Mouse (Mus musculus): ENCODE measurements around the gene Mybpc3. TPM values are rescaled to one million over a fixed set of nuclear protein-coding genes. Genes with fewer than 3 reads are reported as not detected.
A peak's percentile ranks its signal among the peaks of the same experiment; 100 is the strongest.

Mybpc3 gene
- polyA plus RNA-seq (2016; fragmentation: Nextera tagmentation; extraction: Ambion mirVana) = 0.28 and 0.30 TPM in 2 replicates

DNA sequence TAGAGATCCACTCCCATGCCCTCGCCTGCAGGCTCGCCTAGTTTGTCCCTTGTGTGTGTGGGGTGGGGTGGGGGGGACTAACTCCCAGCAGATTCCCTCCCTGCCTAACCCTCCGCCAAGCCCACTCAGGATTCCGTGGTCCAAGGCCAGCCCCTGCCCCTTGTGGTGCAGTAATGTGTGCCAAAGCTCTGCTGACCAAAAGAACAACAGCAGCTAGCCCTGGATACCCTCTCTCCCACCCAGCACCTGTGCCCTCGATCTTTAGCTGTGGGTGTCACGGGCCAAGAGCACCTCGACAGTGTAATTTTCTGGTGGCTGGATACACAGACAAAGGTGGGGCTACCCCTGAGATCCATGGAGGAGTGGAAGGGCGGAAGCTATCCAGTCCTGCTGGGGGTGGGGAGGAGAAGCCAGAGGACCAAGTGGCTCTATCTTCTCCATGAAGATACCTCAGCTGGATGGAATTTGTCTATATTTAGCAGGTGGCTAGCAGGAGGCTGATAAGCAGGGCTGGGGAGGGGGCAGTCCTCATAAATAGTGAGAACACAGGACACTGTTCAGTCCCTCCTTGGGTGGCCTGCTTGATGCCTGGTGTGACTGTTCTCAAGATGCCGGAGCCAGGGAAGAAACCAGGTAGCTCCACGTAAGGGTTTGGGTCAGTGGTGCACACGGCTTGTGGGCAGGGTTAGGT, at the start of gene Mybpc3:
Gene Mybpc3, plus strand, starts transcription at position 560 of the 691 bp plus-strand sequence.
- H3K9ac ChIP-seq = no peak within 1 kb of the TSS
- no peak for ATAC-seq (ENCODE audit: low FRiP score)
- peaks cover 7% of the 10 kb centered on the region for H3K4me1 ChIP-seq
- H3K27me3 ChIP-seq = peaks cover 10% of the 10 kb centered on the region
- H3K4me3 ChIP-seq = no peak within 1 kb of the TSS
- no peak within 1 kb of the TSS for H3K4me2 ChIP-seq (replicated peaks)
- H3K36me3 ChIP-seq = no peaks in the 10 kb centered on the region
- 82% methylated on average over 11 of the region's 11 CpGs for WGBS
- no peaks in the 10 kb centered on the region for H3K9me3 ChIP-seq (replicated peaks)
- no peak within 1 kb of the TSS for H3K27ac ChIP-seq

DNA sequence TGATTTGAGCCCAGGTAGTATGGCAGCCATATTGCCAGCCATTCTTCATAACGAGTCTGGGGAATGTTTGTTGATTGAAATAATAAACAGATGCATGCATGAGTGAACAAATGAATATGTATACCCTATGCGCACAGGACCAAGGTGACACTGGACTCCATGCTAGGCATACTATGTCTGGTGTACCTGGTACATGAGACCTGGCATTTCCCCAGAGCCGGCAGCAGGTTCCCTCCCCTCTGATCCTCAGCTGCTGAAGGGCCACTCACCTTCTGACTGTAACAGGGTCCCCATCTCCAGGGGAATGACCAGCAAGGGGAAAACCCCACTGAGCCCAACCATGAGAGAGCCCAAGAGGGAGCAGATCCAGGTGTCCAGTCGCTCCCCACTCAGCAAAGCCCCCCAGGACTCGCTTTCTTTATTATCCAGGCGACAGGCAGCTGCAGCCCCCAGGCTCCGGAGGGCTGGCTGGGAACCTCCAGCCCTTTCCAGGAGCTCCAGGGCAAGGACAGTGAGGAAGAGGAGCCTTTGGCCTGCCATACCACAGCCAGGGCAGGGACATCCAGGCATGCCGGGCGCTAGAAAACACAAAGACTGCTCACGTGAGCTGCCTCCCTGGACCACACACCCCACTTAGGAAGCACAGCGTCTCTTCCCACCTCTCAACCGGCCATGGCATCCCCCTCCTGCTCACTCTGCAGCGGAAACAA, 49.6 kb upstream of the Mybpc3 start:
- no peak for ATAC-seq (ENCODE audit: low FRiP score)
- Histone ChIP-seq H3K27ac (no peak overlapping the region), H3K4me3 (peak overlapping the region; percentile 57), H3K9ac (peak overlapping the region; percentile 29; the same call in 1 of the 2 replicates), H3K36me3 (peaks cover 25% of the 10 kb centered on the region), H3K9me3 (replicated peaks) (no peaks in the 10 kb centered on the region), H3K4me1 (peaks cover 25% of the 10 kb centered on the region), H3K4me2 (replicated peaks) (peak overlapping the region; percentile 69), H3K27me3 (no peaks in the 10 kb centered on the region)
- 58% methylated on average over 13 of the region's 13 CpGs for WGBS

DNA sequence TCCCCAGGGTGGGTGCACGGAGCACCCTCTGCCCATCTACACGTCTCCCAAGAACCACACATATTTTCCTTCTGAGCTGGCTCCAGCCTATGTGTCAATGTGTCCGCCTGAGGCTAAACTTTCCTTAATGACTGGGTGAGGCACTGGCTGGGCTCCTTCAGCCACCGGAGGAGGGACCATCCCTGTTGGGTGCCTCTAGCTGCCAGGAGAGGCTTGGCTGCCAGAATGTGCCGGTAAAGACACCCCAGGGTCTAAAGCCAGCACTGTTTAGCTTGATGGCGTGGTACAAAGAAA, 49.1 kb upstream of the Mybpc3 start:
- H3K4me1 ChIP-seq = peaks cover 25% of the 10 kb centered on the region
- no peaks in the 10 kb centered on the region for H3K9me3 ChIP-seq (replicated peaks)
- peaks cover 20% of the 10 kb centered on the region for H3K36me3 ChIP-seq
- peak overlapping the region; percentile 29; the same call in 1 of the 2 replicates for H3K9ac ChIP-seq
- 56% methylated on average over 6 of the region's 6 CpGs for WGBS
- no peaks in the 10 kb centered on the region for H3K27me3 ChIP-seq
- ATAC-seq (ENCODE audit: low FRiP score) = no peak
- peak overlapping the region; percentile 57 for H3K4me3 ChIP-seq
- H3K4me2 ChIP-seq (replicated peaks) = peak overlapping the region; percentile 69
- H3K27ac ChIP-seq = no peak overlapping the region

GRCm38 (mm10) chr2:91069306-91070000, 48.5 kb upstream of the Mybpc3 start:
- H3K36me3 ChIP-seq = peaks cover 14% of the 10 kb centered on the region
- WGBS = 9% methylated on average over 14 of the region's 14 CpGs
- ATAC-seq (ENCODE audit: low FRiP score) = no peak; the same call in 1 of the 2 replicates

GRCm38 (mm10) chr2:91070076-91070800, 47.7 kb upstream of the Mybpc3 start, which contains the start of gene Slc39a13:
Slc39a13 (minus strand) TSS chr2:91070417.
- peak within 1 kb of the TSS; percentile 69 for H3K4me2 ChIP-seq (replicated peaks)
- H3K9ac ChIP-seq = peak within 1 kb of the TSS; percentile 70
- ATAC-seq (ENCODE audit: low FRiP score) = peak; percentile 97
- H3K27me3 ChIP-seq = no peaks in the 10 kb centered on the region
- no peaks in the 10 kb centered on the region for H3K9me3 ChIP-seq (replicated peaks)
- H3K36me3 ChIP-seq = peaks cover 8% of the 10 kb centered on the region; the same call in 1 of the 2 replicates
- WGBS = under 1% methylated on average over 69 of the region's 69 CpGs
- peaks cover 25% of the 10 kb centered on the region for H3K4me1 ChIP-seq
- H3K27ac ChIP-seq = peak within 1 kb of the TSS; percentile 79
- H3K4me3 ChIP-seq = peak within 1 kb of the TSS; percentile 57

More at GRCm38 (mm10) chr2:91069306-91070000, 48.5 kb upstream of the Mybpc3 start:
- Histone ChIP-seq H3K9me3 (replicated peaks) (no peaks in the 10 kb centered on the region), H3K27me3 (no peaks in the 10 kb centered on the region), H3K27ac (peak overlapping the region; percentile 79), H3K4me2 (replicated peaks) (peak overlapping the region; percentile 69), H3K4me3 (peak overlapping the region; percentile 57), H3K9ac (peak overlapping the region; percentile 70), H3K4me1 (peaks cover 25% of the 10 kb centered on the region)

GRCm38 (mm10) chr2:91071059-91071458, 46.9 kb upstream of the Mybpc3 start:
- no peaks in the 10 kb centered on the region for H3K9me3 ChIP-seq (replicated peaks)
- peak overlapping the region; percentile 57 for H3K4me3 ChIP-seq
- ATAC-seq (ENCODE audit: low FRiP score) = no peak
- H3K4me2 ChIP-seq (replicated peaks) = peak overlapping the region; percentile 69
- peaks cover 4% of the 10 kb centered on the region; the same call in 1 of the 2 replicates for H3K36me3 ChIP-seq
- peak overlapping the region; percentile 70 for H3K9ac ChIP-seq
- H3K4me1 ChIP-seq = peaks cover 25% of the 10 kb centered on the region
- H3K27ac ChIP-seq = peak overlapping the region; percentile 79
- H3K27me3 ChIP-seq = no peaks in the 10 kb centered on the region
- WGBS = 85% methylated on average over 10 of the region's 10 CpGs

GRCm38 (mm10) chr2:91072092-91072491, 45.9 kb upstream of the Mybpc3 start:
- no peaks in the 10 kb centered on the region for H3K36me3 ChIP-seq
- no peak overlapping the region for H3K4me2 ChIP-seq (replicated peaks)
- WGBS = 38% methylated on average over 1 of the region's 1 CpGs
- H3K4me1 ChIP-seq = peaks cover 25% of the 10 kb centered on the region
- no peak overlapping the region for H3K27ac ChIP-seq
- H3K27me3 ChIP-seq = no peaks in the 10 kb centered on the region
- H3K9ac ChIP-seq = no peak overlapping the region
- no peak for ATAC-seq (ENCODE audit: low FRiP score)
- H3K9me3 ChIP-seq (replicated peaks) = no peaks in the 10 kb centered on the region
- no peak overlapping the region for H3K4me3 ChIP-seq

DNA sequence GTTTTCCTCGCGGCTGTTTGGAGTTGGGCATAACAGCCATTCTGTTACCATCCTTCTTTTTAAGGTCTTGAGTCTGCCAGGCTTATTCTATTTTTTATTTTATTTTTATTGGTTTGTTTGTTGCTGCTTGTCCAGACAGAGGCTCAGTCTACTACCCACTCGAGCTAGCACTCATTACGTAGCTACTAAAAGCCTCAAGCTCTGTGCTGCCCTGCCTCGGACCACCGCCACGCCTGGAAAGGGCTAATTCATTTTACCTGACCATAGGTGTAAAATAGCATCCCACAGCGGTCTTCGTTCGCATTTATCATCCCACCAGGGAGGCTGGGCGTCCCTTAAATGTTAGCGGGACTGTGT, 40.0 kb upstream of the Mybpc3 start:
- H3K9ac ChIP-seq = peak overlapping the region; percentile 74; the same call in 1 of the 2 replicates
- H3K4me2 ChIP-seq (replicated peaks) = peak overlapping the region; percentile 86
- 20% methylated on average over 12 of the region's 12 CpGs for WGBS
- no peaks in the 10 kb centered on the region for H3K9me3 ChIP-seq (replicated peaks)
- peak overlapping the region; percentile 55; the same call in 1 of the 2 replicates for H3K27ac ChIP-seq
- no peaks in the 10 kb centered on the region for H3K36me3 ChIP-seq
- no peaks in the 10 kb centered on the region for H3K27me3 ChIP-seq
- peak overlapping the region; percentile 44 for H3K4me3 ChIP-seq
- no peak for ATAC-seq (ENCODE audit: low FRiP score)
- H3K4me1 ChIP-seq = peaks cover 14% of the 10 kb centered on the region

DNA sequence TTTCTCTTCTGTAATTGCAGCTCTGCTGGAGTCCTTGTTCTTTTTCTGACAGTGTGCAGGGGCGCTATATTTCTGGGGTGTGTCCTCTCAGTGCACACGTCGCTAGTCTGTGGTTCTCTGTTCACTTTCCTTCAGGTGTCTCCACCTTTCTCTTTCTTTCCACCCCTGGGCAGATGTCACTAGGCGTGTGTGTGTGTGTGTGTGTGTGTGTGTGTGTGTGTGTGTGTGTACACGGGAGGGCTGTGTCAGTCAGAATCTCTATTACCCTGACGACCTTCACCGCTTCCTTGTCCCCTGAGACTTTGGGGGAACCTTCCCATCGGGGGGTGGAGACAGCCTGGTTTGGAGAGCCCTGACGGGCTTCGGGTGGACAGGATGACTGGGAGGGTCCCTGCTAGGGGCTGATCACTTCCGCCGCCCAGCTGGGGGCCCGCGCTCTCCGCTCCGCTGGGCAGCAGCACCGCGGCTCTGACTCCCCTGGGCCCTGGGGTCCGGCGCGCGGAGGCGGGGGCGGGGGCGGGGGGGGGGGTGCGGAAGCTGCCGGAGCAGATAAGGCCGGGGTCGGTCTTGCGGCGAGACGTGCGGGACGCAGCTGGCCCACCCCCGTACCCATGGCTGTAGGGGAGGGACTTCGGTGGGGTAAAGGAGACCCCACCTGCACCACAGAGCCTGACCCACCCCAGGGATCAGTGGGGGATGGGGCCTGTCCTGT, 39.5 kb upstream of the Mybpc3 start:
- Histone ChIP-seq H3K36me3 (no peaks in the 10 kb centered on the region), H3K4me2 (replicated peaks) (peak overlapping the region; percentile 86), H3K27me3 (no peaks in the 10 kb centered on the region), H3K9me3 (replicated peaks) (no peaks in the 10 kb centered on the region), H3K9ac (peak overlapping the region; percentile 74), H3K27ac (peak overlapping the region; percentile 55), H3K4me1 (peaks cover 14% of the 10 kb centered on the region), H3K4me3 (peak overlapping the region; percentile 44)
- 1% methylated on average over 28 of the region's 36 CpGs for WGBS
- ATAC-seq (ENCODE audit: low FRiP score) = peak; percentile 88

DNA sequence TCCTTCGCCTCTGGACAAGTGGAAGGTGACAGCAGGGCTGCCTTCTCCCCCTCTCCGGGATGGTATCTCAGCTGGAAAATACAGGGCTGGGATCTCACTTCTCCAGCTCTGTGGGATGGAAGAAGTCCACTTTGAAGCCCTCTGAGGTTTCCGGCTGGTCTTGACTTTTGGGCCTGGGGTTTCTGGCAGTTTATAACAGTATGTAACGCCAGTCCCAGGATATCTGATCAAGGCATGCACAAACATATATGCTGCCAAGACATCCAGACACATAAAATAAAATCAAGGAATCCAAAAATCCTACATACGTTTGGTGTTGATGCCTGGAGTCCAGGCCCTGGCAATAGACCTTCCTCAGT, 38.9 kb upstream of the Mybpc3 start:
- no peaks in the 10 kb centered on the region for H3K27me3 ChIP-seq
- no peak for ATAC-seq (ENCODE audit: low FRiP score)
- H3K4me3 ChIP-seq = peak overlapping the region; percentile 44
- H3K27ac ChIP-seq = peak overlapping the region; percentile 55
- H3K4me2 ChIP-seq (replicated peaks) = peak overlapping the region; percentile 86
- peaks cover 14% of the 10 kb centered on the region for H3K4me1 ChIP-seq
- H3K9ac ChIP-seq = peak overlapping the region; percentile 74
- 29% methylated on average over 5 of the region's 5 CpGs for WGBS
- no peaks in the 10 kb centered on the region for H3K36me3 ChIP-seq
- no peaks in the 10 kb centered on the region for H3K9me3 ChIP-seq (replicated peaks)

GRCm38 (mm10) chr2:91080784-91081513, 37.0 kb upstream of the Mybpc3 start:
- no peak overlapping the region for H3K4me2 ChIP-seq (replicated peaks)

More at GRCm38 (mm10) chr2:91080784-91081513, 37.0 kb upstream of the Mybpc3 start:
- WGBS = 79% methylated on average over 8 of the region's 8 CpGs
- no peaks in the 10 kb centered on the region for H3K36me3 ChIP-seq
- no peak overlapping the region for H3K4me3 ChIP-seq
- no peak for ATAC-seq (ENCODE audit: low FRiP score)
- H3K9me3 ChIP-seq (replicated peaks) = no peaks in the 10 kb centered on the region
- H3K27ac ChIP-seq = no peak overlapping the region
- no peaks in the 10 kb centered on the region for H3K27me3 ChIP-seq
- H3K4me1 ChIP-seq = peaks cover 14% of the 10 kb centered on the region
- H3K9ac ChIP-seq = no peak overlapping the region
